8 mouse cellular contexts compared by ENCODE assay signal in the genomic region with DNA sequence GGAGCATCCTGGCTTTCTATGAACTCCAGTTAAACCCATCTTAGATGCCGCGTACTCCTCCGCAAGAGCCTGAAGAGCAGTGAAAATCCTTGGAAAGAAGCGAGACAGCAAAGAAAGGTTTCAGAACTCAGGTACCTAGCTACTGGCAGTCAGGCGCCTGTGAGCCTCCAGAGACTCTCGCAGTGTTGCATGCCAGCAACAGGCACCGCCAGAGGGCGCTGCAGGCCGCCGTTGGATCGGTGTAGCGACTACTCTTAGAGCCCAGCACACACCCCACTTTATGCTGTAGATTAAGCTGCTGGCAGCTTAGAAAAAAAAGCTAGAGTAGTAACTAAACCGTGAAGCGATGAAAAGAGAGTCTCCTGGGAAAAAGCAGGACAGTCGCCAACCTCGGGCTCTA. TPM values are rescaled to one million over a fixed set of nuclear protein-coding genes. Genes with fewer than 3 reads are reported as not detected.
A peak's percentile ranks its signal among the peaks of the same experiment; 100 is the strongest.
DNase-seq lines count a peak whose midpoint lies in the region; ATAC-seq and TF ChIP-seq lines count a peak whose summit lies in the region.

No protein-coding gene starts in this region.

- peak; percentile 88 for TF ChIP-seq CTCF in Patski (IDR thresholded peaks at IDR 0.05)

- peaks cover 35% of the 10 kb centered on the region for H3K27me3 ChIP-seq in Patski
- no peaks in the 10 kb centered on the region for H3K27me3 ChIP-seq in hindbrain, embryonic 13.5 days

- H3K27ac ChIP-seq in hindbrain, embryonic 13.5 days: no peak overlapping the region

- in situ Hi-C loops in Patski (cut with MboI; ENCODE audit: low pct_unique_long_range_greater_than_20kb): loop anchor here (5.0 kb wide), 1 partner anchor 59 kb away; no protein-coding TSS in a partner anchor

- ATAC-seq in Patski: peak; percentile 60
- peak; percentile 67; the same call in 1 of the 2 replicates for ATAC-seq in hindbrain, embryonic 13.5 days (ENCODE audit: low FRiP score)

- WGBS in hindbrain, embryonic 13.5 days: 4% methylated on average over 16 of the region's 16 CpGs

- no peak for DNase-seq in Patski (ENCODE audit: low read depth, low spot score)
- DNase-seq in cerebellum, postnatal 14 days: peak; percentile 97 to 99
- peak; percentile 71 to 87 for DNase-seq in frontal cortex, postnatal 14 days (ENCODE audit: low spot score in 2 of 2)
- peak; percentile 90 to 99 for DNase-seq in layer of hippocampus, postnatal 25 days (ENCODE audit: extremely low spot score in 1 of 2, low spot score in 1 of 2)
- DNase-seq in lung, postnatal 25 days (ENCODE audit: low spot score): peak; percentile 84
- DNase-seq in retina, embryonic 14.5 days (ENCODE audit: low spot score): peak; percentile 92
- DNase-seq in thymus, postnatal 4 days: peak; percentile 94

- H3K9ac ChIP-seq in hindbrain, embryonic 13.5 days: 0 out of 2 replicates have a peak overlapping the region, but pooled peaks have one; percentile 13

- peak overlapping the region; percentile 39 for H3K4me2 ChIP-seq in hindbrain, embryonic 13.5 days

- CTCF ChIA-PET in Patski (lab: Charles Lee): interaction anchor here (0.5 to 2.3 kb wide), 23 partner anchors 9 to 419 kb away, joined by 3 to 10 read pairs (median 4); no protein-coding TSS in a partner anchor

- POLR2A ChIA-PET in Patski (lab: Charles Lee): no interaction called here

- no peaks in the 10 kb centered on the region for H3K9me3 ChIP-seq in hindbrain, embryonic 13.5 days

- H3K36me3 ChIP-seq in hindbrain, embryonic 13.5 days: peaks cover 10% of the 10 kb centered on the region

- no peak overlapping the region for H3K4me3 ChIP-seq in hindbrain, embryonic 13.5 days

- H3K4me1 ChIP-seq in hindbrain, embryonic 13.5 days (replicated peaks): peaks cover 32% of the 10 kb centered on the region

RNA-seq across cellular contexts. Expression of a gene that starts 2.3 kb away (rescaled TPM):
- polyA plus RNA-seq in Patski (2021): 18.7 TPM
- polyA plus RNA-seq in hindbrain, embryonic 13.5 days (2015; fragmentation: Nextera tagmentation; extraction: Ambion mirVana): 64.0 and 69.1 TPM in 2 replicates
- total RNA-seq in layer of hippocampus, postnatal 25 days (2021): 10 to 100 TPM; 28.1 to 31.0 TPM

RNA-seq across cellular contexts. Expression of a gene that starts 38.3 kb away (rescaled TPM):
- polyA plus RNA-seq in Patski (2021): 12.2 TPM
- polyA plus RNA-seq in hindbrain, embryonic 13.5 days (2015; fragmentation: Nextera tagmentation; extraction: Ambion mirVana): 2.1 and 2.3 TPM in 2 replicates
- total RNA-seq in layer of hippocampus, postnatal 25 days (2021): 1 to 10 TPM; 7.1 to 8.5 TPM

RNA-seq across cellular contexts. Expression of a gene that starts 38.5 kb away (rescaled TPM):
- polyA plus RNA-seq in Patski (2021): 27.3 TPM
- polyA plus RNA-seq in hindbrain, embryonic 13.5 days (2015; fragmentation: Nextera tagmentation; extraction: Ambion mirVana): 5.1 and 6.7 TPM in 2 replicates
- 10 to 100 TPM in 1 of 2 experiments, 1 to 10 TPM in 1; 6.8 to 10.1 TPM for total RNA-seq in layer of hippocampus, postnatal 25 days (2021)

RNA-seq across cellular contexts. Expression of a gene that starts 39.2 kb away (rescaled TPM):
- not detected for polyA plus RNA-seq in Patski (2021)
- polyA plus RNA-seq in hindbrain, embryonic 13.5 days (2015; fragmentation: Nextera tagmentation; extraction: Ambion mirVana): 5.1 and 5.2 TPM in 2 replicates
- 10 to 100 TPM; 72.7 to 76.4 TPM for total RNA-seq in layer of hippocampus, postnatal 25 days (2021)

RNA-seq across cellular contexts. Expression of a gene that starts 47.8 kb away (rescaled TPM):
- 100 TPM for polyA plus RNA-seq in Patski (2021)
- polyA plus RNA-seq in hindbrain, embryonic 13.5 days (2015; fragmentation: Nextera tagmentation; extraction: Ambion mirVana): 70.9 and 74.4 TPM in 2 replicates
- total RNA-seq in layer of hippocampus, postnatal 25 days (2021): 10 to 100 TPM; 76.5 to 90.6 TPM
